Comparison of ENCODE assay signal across 27 mouse cellular contexts in the genomic region with DNA sequence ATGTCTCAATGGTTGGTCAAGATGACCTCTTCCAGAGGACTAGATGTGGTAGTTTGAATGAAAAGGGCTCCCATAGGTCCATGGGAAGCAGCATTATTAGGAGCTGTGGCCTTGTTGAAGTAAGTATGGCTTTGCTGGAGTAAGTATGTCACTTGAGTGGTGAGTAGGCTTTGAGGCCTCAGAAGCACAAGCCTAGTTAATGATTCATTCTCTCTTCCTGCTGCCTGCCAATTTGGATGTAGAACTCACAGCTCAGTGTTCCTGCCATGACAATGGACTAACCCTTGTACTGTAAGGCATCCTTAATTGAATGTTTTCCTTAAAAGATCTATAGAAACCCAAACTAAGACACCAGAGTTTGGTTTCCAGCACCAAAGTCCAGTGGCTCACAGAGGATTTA.
DNase-seq lines count a peak whose midpoint lies in the region; ATAC-seq and TF ChIP-seq lines count a peak whose summit lies in the region.
"Had no signal": no experiment of that assay in that cellular context is flagged by ENCODE, and none has a peak within 500 bp of the region (broad histone marks: within the 10 kb centered on the region; RNA-seq: fewer than 3 reads in every experiment).

No protein-coding gene starts in this region.

- TF ChIP-seq CTCF in kidney, adult 2 months (conservative IDR thresholded peaks at IDR 0.05; ENCODE audit: insufficient read depth, insufficient read length, low read depth, low read length) = no peak

- no peak overlapping the region for H3K27ac ChIP-seq in kidney, adult 2 months (ENCODE audit: insufficient read depth, low read depth, low read length)
- H3K27ac ChIP-seq in kidney, embryonic 16.5 days (ENCODE audit: low read length) = no peak overlapping the region
- H3K27ac ChIP-seq: embryonic facial prominence, embryonic 10.5 days; embryonic facial prominence, embryonic 13.5 days; forebrain, embryonic 12.5 days; forebrain, embryonic 15.5 days; heart, embryonic 15.5 days; hindbrain, embryonic 10.5 days; hindbrain, embryonic 13.5 days had no signal

- ATAC-seq in kidney, embryonic 16.5 days (ENCODE audit: low FRiP score, low TSS enrichment) = peak; percentile 75
- ATAC-seq: CD4-positive, CD25-positive, alpha-beta regulatory T cell, adult 4 months; forebrain, embryonic 15.5 days had no signal

- H3K9me3 ChIP-seq in kidney, embryonic 16.5 days (ENCODE audit: low read length) = no peaks in the 10 kb centered on the region
- H3K9me3 ChIP-seq: embryonic facial prominence, embryonic 10.5 days; embryonic facial prominence, embryonic 13.5 days; forebrain, embryonic 12.5 days; forebrain, embryonic 15.5 days; heart, embryonic 12.5 days; heart, embryonic 15.5 days; hindbrain, embryonic 10.5 days; hindbrain, embryonic 13.5 days had no signal

- no peaks in the 10 kb centered on the region for H3K27me3 ChIP-seq in kidney, adult 2 months (replicated peaks; ENCODE audit: control insufficient read depth, insufficient read depth, low read length)
- H3K27me3 ChIP-seq in kidney, embryonic 16.5 days (ENCODE audit: insufficient read depth, low read length) = no peaks in the 10 kb centered on the region
- H3K27me3 ChIP-seq: embryonic facial prominence, embryonic 13.5 days; forebrain, embryonic 15.5 days had no signal

- no peaks in the 10 kb centered on the region for H3K4me1 ChIP-seq in kidney, adult 2 months (ENCODE audit: control insufficient read depth, insufficient read depth, low read length)
- no peaks in the 10 kb centered on the region for H3K4me1 ChIP-seq in kidney, embryonic 16.5 days (ENCODE audit: insufficient read depth, low read length)
- H3K4me1 ChIP-seq: embryonic facial prominence, embryonic 10.5 days; embryonic facial prominence, embryonic 13.5 days; forebrain, embryonic 12.5 days; forebrain, embryonic 15.5 days; heart, embryonic 12.5 days; heart, embryonic 15.5 days; hindbrain, embryonic 10.5 days; hindbrain, embryonic 13.5 days had no signal

- H3K4me2 ChIP-seq in kidney, embryonic 16.5 days (replicated peaks; ENCODE audit: low read depth, low read length) = no peak overlapping the region
- H3K4me2 ChIP-seq: embryonic facial prominence, embryonic 13.5 days; forebrain, embryonic 12.5 days; forebrain, embryonic 15.5 days; heart, embryonic 12.5 days; heart, embryonic 15.5 days; hindbrain, embryonic 13.5 days had no signal

- no peak overlapping the region for H3K9ac ChIP-seq in kidney, embryonic 16.5 days (replicated peaks; ENCODE audit: low read length)
- H3K9ac ChIP-seq: embryonic facial prominence, embryonic 13.5 days; forebrain, embryonic 12.5 days; forebrain, embryonic 15.5 days; heart, embryonic 12.5 days; heart, embryonic 15.5 days; hindbrain, embryonic 13.5 days had no signal

- H3K4me3 ChIP-seq in kidney, adult 2 months (ENCODE audit: insufficient read depth, low read depth, low read length) = no peak overlapping the region
- no peak overlapping the region for H3K4me3 ChIP-seq in kidney, embryonic 16.5 days (ENCODE audit: low read length)
- H3K4me3 ChIP-seq: embryonic facial prominence, embryonic 10.5 days; embryonic facial prominence, embryonic 13.5 days; erythroblast, embryonic 14.5 days; forebrain, embryonic 12.5 days; forebrain, embryonic 15.5 days; heart, embryonic 12.5 days; heart, embryonic 15.5 days; hindbrain, embryonic 10.5 days; hindbrain, embryonic 13.5 days had no signal

- no peak for TF ChIP-seq POLR2A in kidney, adult 2 months (IDR thresholded peaks at IDR 0.05; ENCODE audit: low read depth, low read length)

- no peaks in the 10 kb centered on the region for H3K36me3 ChIP-seq in kidney, adult 2 months (ENCODE audit: control insufficient read depth, insufficient read depth, low read length)
- H3K36me3 ChIP-seq in kidney, embryonic 16.5 days (ENCODE audit: insufficient read depth, low read length) = no peaks in the 10 kb centered on the region
- H3K36me3 ChIP-seq: embryonic facial prominence, embryonic 10.5 days; embryonic facial prominence, embryonic 13.5 days; forebrain, embryonic 12.5 days; forebrain, embryonic 15.5 days; heart, embryonic 12.5 days; heart, embryonic 15.5 days; hindbrain, embryonic 10.5 days; hindbrain, embryonic 13.5 days had no signal

- DNase-seq in kidney, adult 2 months = peak; percentile 76
- DNase-seq in kidney, postnatal 4 days = no peak
- peak; percentile 70 for DNase-seq in kidney, adult 9 months
- DNase-seq in kidney, postnatal 36 days = peak; percentile 14 to 53
- no peak for DNase-seq in adrenal gland, postnatal 4 days (ENCODE audit: low spot score in 2 of 2)
- DNase-seq: adrenal gland, adult 2 months; adrenal gland, postnatal 14 days; cerebellum, adult 11-12 months; cerebellum, adult 8-10 months; cerebellum, postnatal 10 days; cerebellum, postnatal 36 days; embryo, embryonic 11 days; gastrocnemius, postnatal 25 days; heart, adult 18-20 months; heart, postnatal 10 days; heart, postnatal 36 days had no signal

Comparison
In these comparisons a context has a peak if more than half of its experiments do, and no peak if none do; other contexts are left out.
1. DNase-seq: peak in kidney, adult 2 months (single experiment), kidney, adult 9 months (single experiment) and kidney, postnatal 36 days (2 of 2); none in kidney, postnatal 4 days (0 of 2) and adrenal gland, postnatal 4 days (0 of 2).